Mouse (Mus musculus): Measurements from ENCODE around the gene Pole. TPM values are rescaled to one million over a fixed set of nuclear protein-coding genes. Genes with fewer than 3 reads are reported as not detected.

Pole gene
- polyA plus RNA-seq, 1 experiment from 2014 or later: 6.0 TPM

- Histone ChIP-seq H3K4me2 (ENCODE audit: low read depth, low read length) (peak overlapping the region; percentile 81), H3K9ac (replicated peaks) (0 out of 2 replicates have a peak overlapping the region, but pooled peaks have one; percentile 46), H3K36me3 (replicated peaks; ENCODE audit: insufficient read depth, low read length) (peaks cover 6% of the 10 kb centered on the region; the same call in 1 of the 2 replicates), H3K4me3 (ENCODE audit: low read depth, low read length) (peak overlapping the region; percentile 45), H3K4me1 (ENCODE audit: insufficient read depth) (peaks cover 5% of the 10 kb centered on the region; the same call in 1 of the 2 replicates), H3K27me3 (ENCODE audit: insufficient read depth, low read length) (no peaks in the 10 kb centered on the region), H3K27ac (ENCODE audit: low read depth) (no peak overlapping the region), H3K9me3 (ENCODE audit: low read length) (no peaks in the 10 kb centered on the region)
- 70% methylated on average over 11 of the region's 11 CpGs for WGBS (ENCODE audit: insufficient replicate concordance)
- TF ChIP-seq CTCF (IDR thresholded peaks at IDR 0.05; ENCODE audit: low read depth) (no peak), EP300 (IDR thresholded peaks at IDR 0.05; ENCODE audit: low read depth) (no peak)
- DNase-seq (no peak), ATAC-seq (peak; percentile 11; the same call in 1 of the 2 replicates)
Measured at GRCm38 (mm10) chr5:110363822-110364545, 77.9 kb downstream of the Pole start.

GRCm38 (mm10) chr5:110376802-110377433 is 90.8 kb downstream of the Pole start:
- H3K4me3 ChIP-seq (ENCODE audit: low read depth, low read length): no peak overlapping the region
- no peak overlapping the region for H3K4me2 ChIP-seq (ENCODE audit: low read depth, low read length)
- ATAC-seq (peak; percentile 57; the same call in 1 of the 2 replicates), DNase-seq (peak; percentile 74)
- WGBS (ENCODE audit: insufficient replicate concordance): 52% methylated on average over 8 of the region's 8 CpGs
- no peaks in the 10 kb centered on the region for H3K9me3 ChIP-seq (ENCODE audit: low read length)
- H3K9ac ChIP-seq (replicated peaks): no peak overlapping the region
- H3K27me3 ChIP-seq (ENCODE audit: insufficient read depth, low read length): no peaks in the 10 kb centered on the region
- no peak overlapping the region for H3K27ac ChIP-seq (ENCODE audit: low read depth)
- H3K4me1 ChIP-seq (ENCODE audit: insufficient read depth): no peaks in the 10 kb centered on the region
- H3K36me3 ChIP-seq (replicated peaks; ENCODE audit: insufficient read depth, low read length): peaks cover 27% of the 10 kb centered on the region
- TF ChIP-seq CTCF (IDR thresholded peaks at IDR 0.05; ENCODE audit: low read depth) (peak; percentile 80), EP300 (IDR thresholded peaks at IDR 0.05; ENCODE audit: low read depth) (no peak)

- H3K9me3 ChIP-seq (ENCODE audit: low read length): no peaks in the 10 kb centered on the region
- H3K9ac ChIP-seq (replicated peaks): no peak overlapping the region
- TF ChIP-seq EP300 (IDR thresholded peaks at IDR 0.05; ENCODE audit: low read depth): no peak
- H3K36me3 ChIP-seq (replicated peaks; ENCODE audit: insufficient read depth, low read length): peaks cover 27% of the 10 kb centered on the region
- no peaks in the 10 kb centered on the region for H3K27me3 ChIP-seq (ENCODE audit: insufficient read depth, low read length)
- no peak overlapping the region for H3K27ac ChIP-seq (ENCODE audit: low read depth)
- DNase-seq: no peak
- no peak overlapping the region for H3K4me3 ChIP-seq (ENCODE audit: low read depth, low read length)
- no peak for ATAC-seq
- H3K4me1 ChIP-seq (ENCODE audit: insufficient read depth): no peaks in the 10 kb centered on the region
- 70% methylated on average over 20 of the region's 20 CpGs for WGBS (ENCODE audit: insufficient replicate concordance)
- H3K4me2 ChIP-seq (ENCODE audit: low read depth, low read length): no peak overlapping the region
Measured at GRCm38 (mm10) chr5:110378181-110378583, 92.1 kb downstream of the Pole start.

GRCm38 (mm10) chr5:110379086-110379485 is 93.0 kb downstream of the Pole start:
- ATAC-seq (no peak), DNase-seq (no peak)
- Histone ChIP-seq H3K4me3 (ENCODE audit: low read depth, low read length) (no peak overlapping the region), H3K27ac (ENCODE audit: low read depth) (no peak overlapping the region), H3K27me3 (ENCODE audit: insufficient read depth, low read length) (no peaks in the 10 kb centered on the region), H3K4me1 (ENCODE audit: insufficient read depth) (no peaks in the 10 kb centered on the region), H3K4me2 (ENCODE audit: low read depth, low read length) (no peak overlapping the region), H3K36me3 (replicated peaks; ENCODE audit: insufficient read depth, low read length) (peaks cover 22% of the 10 kb centered on the region), H3K9me3 (ENCODE audit: low read length) (no peaks in the 10 kb centered on the region), H3K9ac (replicated peaks) (no peak overlapping the region)
- 90% methylated on average over 15 of the region's 15 CpGs for WGBS (ENCODE audit: insufficient replicate concordance)
- TF ChIP-seq EP300 (IDR thresholded peaks at IDR 0.05; ENCODE audit: low read depth): no peak
- TF ChIP-seq CTCF (IDR thresholded peaks at IDR 0.05; ENCODE audit: low read depth): no peak

GRCm38 (mm10) chr5:110379823-110380222 is 93.7 kb downstream of the Pole start:
- Histone ChIP-seq H3K27ac (ENCODE audit: low read depth) (no peak overlapping the region), H3K4me3 (ENCODE audit: low read depth, low read length) (no peak overlapping the region), H3K4me2 (ENCODE audit: low read depth, low read length) (no peak overlapping the region), H3K27me3 (ENCODE audit: insufficient read depth, low read length) (no peaks in the 10 kb centered on the region), H3K9me3 (ENCODE audit: low read length) (no peaks in the 10 kb centered on the region), H3K36me3 (replicated peaks; ENCODE audit: insufficient read depth, low read length) (peaks cover 22% of the 10 kb centered on the region), H3K9ac (replicated peaks) (no peak overlapping the region), H3K4me1 (ENCODE audit: insufficient read depth) (no peaks in the 10 kb centered on the region)
- no peak for DNase-seq
- WGBS (ENCODE audit: insufficient replicate concordance): 81% methylated on average over 4 of the region's 4 CpGs
- TF ChIP-seq EP300 (IDR thresholded peaks at IDR 0.05; ENCODE audit: low read depth) (no peak), CTCF (IDR thresholded peaks at IDR 0.05; ENCODE audit: low read depth) (no peak)
- no peak for ATAC-seq

- H3K36me3 ChIP-seq (replicated peaks; ENCODE audit: insufficient read depth, low read length): no peaks in the 10 kb centered on the region
- H3K27me3 ChIP-seq (ENCODE audit: insufficient read depth, low read length): peaks cover 7% of the 10 kb centered on the region; the same call in 1 of the 2 replicates
- no peak overlapping the region for H3K27ac ChIP-seq (ENCODE audit: low read depth)
- no peak overlapping the region for H3K4me3 ChIP-seq (ENCODE audit: low read depth, low read length)
- WGBS (ENCODE audit: insufficient replicate concordance): 77% methylated on average over 6 of the region's 6 CpGs
- no peak overlapping the region for H3K9ac ChIP-seq (replicated peaks)
- H3K9me3 ChIP-seq (ENCODE audit: low read length): no peaks in the 10 kb centered on the region
- H3K4me2 ChIP-seq (ENCODE audit: low read depth, low read length): no peak overlapping the region
- TF ChIP-seq CTCF (IDR thresholded peaks at IDR 0.05; ENCODE audit: low read depth) (no peak), EP300 (IDR thresholded peaks at IDR 0.05; ENCODE audit: low read depth) (no peak)
- DNase-seq: no peak
- no peak for ATAC-seq
- H3K4me1 ChIP-seq (ENCODE audit: insufficient read depth): peaks cover 5% of the 10 kb centered on the region; the same call in 1 of the 2 replicates
Measured at GRCm38 (mm10) chr5:110384491-110384890, 98.4 kb downstream of the Pole start.
